Mouse (Mus musculus): Measurements from ENCODE around the gene Map7d1. TPM values are rescaled to one million over a fixed set of nuclear protein-coding genes. Genes with fewer than 3 reads are reported as not detected.

The Map7d1 gene
- polyA plus RNA-seq, 1 experiment = 2.9 TPM

DNA sequence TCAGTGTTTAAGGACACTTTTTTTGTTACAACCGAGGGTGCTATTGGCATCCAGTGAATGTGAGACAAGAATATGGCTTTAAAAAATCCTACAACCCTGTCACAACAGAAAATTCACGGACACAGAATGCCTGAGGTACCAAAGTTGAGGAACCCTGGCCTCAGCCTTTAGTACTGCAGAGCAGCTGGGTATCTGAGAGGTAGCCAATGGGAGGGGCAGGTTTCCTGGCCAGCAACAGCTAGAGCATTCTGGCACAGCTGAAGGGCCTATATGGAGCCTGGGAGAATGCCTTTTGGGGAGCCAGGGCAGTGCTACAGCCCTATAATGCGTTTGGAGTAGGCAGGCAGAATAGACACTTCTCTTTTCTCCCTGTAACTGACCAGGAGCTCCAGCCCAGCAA, 2.9 kb upstream of the Map7d1 start:
- TF ChIP-seq GATA1 (IDR thresholded peaks at IDR 0.05; ENCODE audit: low read length) (no peak), TAL1 (IDR thresholded peaks at IDR 0.05; ENCODE audit: low read length) (no peak)
- Histone ChIP-seq H3K4me3 (replicated peaks) (no peak overlapping the region), H3K27me3 (ENCODE audit: control insufficient read depth) (peaks cover 65% of the 10 kb centered on the region)

DNA sequence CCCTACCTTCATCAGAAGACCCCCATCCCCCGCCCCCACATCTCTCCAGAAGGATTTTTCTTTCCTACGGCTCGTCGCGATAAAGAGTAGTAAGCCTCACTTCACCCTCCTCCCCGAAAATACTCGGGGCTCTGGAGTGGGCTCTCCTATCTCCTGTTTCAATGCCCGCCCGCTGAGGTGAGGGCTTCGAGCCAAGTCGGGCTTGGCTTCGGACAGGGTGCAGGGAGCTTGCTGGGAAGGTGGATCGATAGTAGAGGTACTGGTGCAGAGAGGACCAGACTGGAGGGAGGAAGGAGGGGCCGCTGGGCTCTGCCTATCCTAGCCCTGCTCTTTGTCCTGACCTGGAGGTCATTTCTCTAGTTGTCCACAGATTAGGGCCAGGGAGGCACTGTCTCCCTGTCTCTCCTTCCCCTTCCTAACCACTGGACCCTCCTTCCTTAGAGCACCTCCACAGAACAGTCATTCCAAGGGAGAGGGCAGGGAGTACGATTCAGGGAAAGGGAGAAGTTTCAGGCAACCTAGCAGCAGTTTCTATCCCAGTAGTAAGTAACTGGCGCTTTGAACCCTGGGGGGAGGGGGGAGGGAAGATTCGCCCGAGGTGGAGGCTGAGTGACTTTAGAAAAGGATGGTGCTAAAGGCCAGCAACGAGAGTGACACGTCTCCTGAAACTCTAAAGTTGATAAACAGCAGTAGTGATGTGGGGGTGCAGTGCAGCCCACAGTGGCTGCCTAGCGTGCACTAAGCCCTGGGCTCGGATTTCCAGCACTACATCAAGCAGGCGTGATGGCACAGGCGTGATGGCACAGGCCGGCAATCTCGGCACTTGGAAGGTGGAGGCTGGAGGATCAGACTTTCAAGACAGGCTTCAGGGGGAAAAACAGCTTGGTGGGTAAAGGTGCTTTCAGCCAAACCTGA, 1.1 kb upstream of the Map7d1 start:
- Histone ChIP-seq H3K4me1 (ENCODE audit: control insufficient read depth) (peaks cover 76% of the 10 kb centered on the region), H3K9me3 (ENCODE audit: control insufficient read depth, low read length) (no peaks in the 10 kb centered on the region), H3K4me3 (replicated peaks) (peak overlapping the region; percentile 79), H3K27me3 (ENCODE audit: control insufficient read depth) (peaks cover 66% of the 10 kb centered on the region), H3K36me3 (ENCODE audit: control insufficient read depth) (no peaks in the 10 kb centered on the region)
- no peak for TF ChIP-seq TAL1 (IDR thresholded peaks at IDR 0.05; ENCODE audit: low read length)
- TF ChIP-seq GATA1 (IDR thresholded peaks at IDR 0.05; ENCODE audit: low read length) = no peak

More for the DNA sequence above, 2.9 kb upstream of the Map7d1 start:
- Histone ChIP-seq H3K4me1 (ENCODE audit: control insufficient read depth) (peaks cover 81% of the 10 kb centered on the region), H3K9me3 (ENCODE audit: control insufficient read depth, low read length) (no peaks in the 10 kb centered on the region), H3K36me3 (ENCODE audit: control insufficient read depth) (no peaks in the 10 kb centered on the region)

DNA sequence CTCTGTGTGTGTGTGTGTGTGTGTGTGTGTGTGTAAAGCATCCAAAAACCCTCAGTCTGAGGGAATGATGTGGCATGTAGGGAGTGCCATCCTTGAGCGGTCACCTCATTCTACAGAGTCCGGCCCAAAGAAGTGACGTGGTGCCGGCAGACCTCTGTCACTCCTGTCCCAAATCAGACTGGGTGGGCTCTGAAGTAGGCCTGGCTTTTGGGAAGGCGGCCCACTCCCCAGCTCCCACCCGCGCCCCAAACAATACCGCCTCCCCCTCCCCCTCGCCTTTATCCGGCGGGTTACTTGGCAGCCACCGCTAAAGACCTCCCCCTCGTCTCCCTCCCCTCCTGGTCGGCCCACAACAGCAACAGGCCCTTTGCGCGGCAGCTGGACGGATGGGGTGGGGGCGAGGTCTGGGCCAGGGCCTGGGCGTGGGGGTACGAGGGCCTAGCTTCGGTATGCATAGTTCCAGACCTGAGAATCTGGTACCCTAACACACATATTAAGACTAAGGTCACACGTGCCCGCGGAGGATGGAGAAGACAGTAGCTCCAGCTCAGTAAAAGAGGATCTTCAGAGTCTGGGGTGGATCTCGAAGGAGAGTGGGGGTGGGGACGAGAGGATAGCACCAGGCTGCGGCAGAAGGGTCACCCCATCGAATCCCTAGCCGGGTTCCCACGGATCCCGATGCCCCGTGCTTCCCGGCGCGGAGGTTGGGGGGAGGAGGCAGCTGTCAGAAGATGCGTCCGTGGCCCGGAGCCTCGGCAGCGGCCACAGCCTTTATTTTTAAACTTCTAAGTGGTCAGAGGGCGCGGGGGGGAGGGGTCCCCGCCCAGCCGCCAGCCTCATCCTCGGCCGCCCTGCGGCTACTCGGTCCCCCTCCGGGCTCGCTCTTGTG, 786 bp downstream of the Map7d1 start:
- Histone ChIP-seq H3K36me3 (ENCODE audit: control insufficient read depth) (no peaks in the 10 kb centered on the region; the same call in 1 of the 2 replicates), H3K9me3 (ENCODE audit: control insufficient read depth, low read length) (no peaks in the 10 kb centered on the region), H3K4me3 (replicated peaks) (peak overlapping the region; percentile 79), H3K4me1 (ENCODE audit: control insufficient read depth) (peaks cover 68% of the 10 kb centered on the region), H3K27me3 (ENCODE audit: control insufficient read depth) (peaks cover 64% of the 10 kb centered on the region)
- TF ChIP-seq GATA1 (IDR thresholded peaks at IDR 0.05; ENCODE audit: low read length) (no peak), TAL1 (IDR thresholded peaks at IDR 0.05; ENCODE audit: low read length) (no peak)

GRCm38 (mm10) chr4:126254315-126255112, 1.6 kb downstream of the Map7d1 start:
- Histone ChIP-seq H3K36me3 (ENCODE audit: control insufficient read depth) (no peaks in the 10 kb centered on the region; the same call in 1 of the 2 replicates), H3K4me1 (ENCODE audit: control insufficient read depth) (peaks cover 61% of the 10 kb centered on the region), H3K27me3 (ENCODE audit: control insufficient read depth) (peaks cover 56% of the 10 kb centered on the region), H3K4me3 (replicated peaks) (peak overlapping the region; percentile 79), H3K9me3 (ENCODE audit: control insufficient read depth, low read length) (no peaks in the 10 kb centered on the region)
- TF ChIP-seq GATA1 (IDR thresholded peaks at IDR 0.05; ENCODE audit: low read length) = no peak
- no peak for TF ChIP-seq TAL1 (IDR thresholded peaks at IDR 0.05; ENCODE audit: low read length)

GRCm38 (mm10) chr4:126253637-126254272, 2.4 kb downstream of the Map7d1 start:
- Histone ChIP-seq H3K4me1 (ENCODE audit: control insufficient read depth) (peaks cover 58% of the 10 kb centered on the region), H3K36me3 (ENCODE audit: control insufficient read depth) (no peaks in the 10 kb centered on the region; the same call in 1 of the 2 replicates), H3K9me3 (ENCODE audit: control insufficient read depth, low read length) (no peaks in the 10 kb centered on the region), H3K4me3 (replicated peaks) (no peak overlapping the region), H3K27me3 (ENCODE audit: control insufficient read depth) (peaks cover 48% of the 10 kb centered on the region)
- no peak for TF ChIP-seq TAL1 (IDR thresholded peaks at IDR 0.05; ENCODE audit: low read length)
- TF ChIP-seq GATA1 (IDR thresholded peaks at IDR 0.05; ENCODE audit: low read length) = no peak

GRCm38 (mm10) chr4:126252411-126253237, 3.5 kb downstream of the Map7d1 start:
- H3K9me3 ChIP-seq (ENCODE audit: control insufficient read depth, low read length) = no peaks in the 10 kb centered on the region
- peaks cover 56% of the 10 kb centered on the region for H3K4me1 ChIP-seq (ENCODE audit: control insufficient read depth)
- TF ChIP-seq GATA1 (IDR thresholded peaks at IDR 0.05; ENCODE audit: low read length) = no peak
- no peak for TF ChIP-seq TAL1 (IDR thresholded peaks at IDR 0.05; ENCODE audit: low read length)
- no peaks in the 10 kb centered on the region; the same call in 1 of the 2 replicates for H3K36me3 ChIP-seq (ENCODE audit: control insufficient read depth)
- H3K27me3 ChIP-seq (ENCODE audit: control insufficient read depth) = peaks cover 37% of the 10 kb centered on the region
- H3K4me3 ChIP-seq (replicated peaks) = no peak overlapping the region

DNA sequence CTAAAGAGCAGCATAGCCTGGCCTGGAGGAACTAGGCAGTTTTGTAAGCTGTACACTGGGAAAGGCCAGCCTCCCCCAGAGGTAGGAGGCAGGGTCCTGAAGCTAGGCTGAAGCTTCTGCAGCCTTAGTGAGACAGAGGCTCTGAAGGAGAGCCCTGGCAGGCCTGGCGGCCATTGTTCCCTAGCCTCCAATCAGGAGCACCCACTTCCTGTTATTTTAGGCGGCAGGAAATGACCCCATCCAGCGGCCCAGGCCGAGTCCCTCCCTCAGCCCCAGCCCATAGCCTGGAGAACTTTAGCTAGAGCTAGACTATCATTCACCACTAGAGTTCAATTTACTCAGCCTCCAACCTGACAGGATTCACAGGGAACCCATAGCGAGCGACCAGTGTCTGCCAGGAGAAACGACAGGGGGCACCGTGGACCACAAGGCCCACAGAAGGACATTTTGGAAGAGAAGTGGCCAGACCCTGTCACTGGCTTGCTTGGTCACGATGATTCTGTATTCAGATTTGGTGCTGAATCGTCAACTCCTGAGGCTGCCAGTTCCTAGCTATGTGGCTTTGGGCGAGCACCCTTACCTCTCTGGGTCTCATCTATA, 4.4 kb downstream of the Map7d1 start:
- TF ChIP-seq GATA1 (IDR thresholded peaks at IDR 0.05; ENCODE audit: low read length) (no peak), TAL1 (IDR thresholded peaks at IDR 0.05; ENCODE audit: low read length) (no peak)
- H3K27me3 ChIP-seq (ENCODE audit: control insufficient read depth) = peaks cover 28% of the 10 kb centered on the region
- H3K4me3 ChIP-seq (replicated peaks) = no peak overlapping the region
- no peaks in the 10 kb centered on the region; the same call in 1 of the 2 replicates for H3K36me3 ChIP-seq (ENCODE audit: control insufficient read depth)
- no peaks in the 10 kb centered on the region for H3K9me3 ChIP-seq (ENCODE audit: control insufficient read depth, low read length)
- peaks cover 47% of the 10 kb centered on the region for H3K4me1 ChIP-seq (ENCODE audit: control insufficient read depth)

All from erythroblast, embryonic 14.5 days (primary cell).